Mouse (Mus musculus) hindbrain, embryonic 12.5 days (tissue): ENCODE measurements at regions not wholly inside any gene's neighbourhood (a gene's known extent, or its start where the extent isn't known, plus 50 kb on each side); places are given as distances from the start of the nearest gene placed in this dataset.

ENCODE experiments used
- ATAC-seq: fragments of 200-750 bp; cut with Nextera tagmentation; 2 replicates; pipeline ENCODE4 v1.8.0; 2017; ENCODE audit warnings: moderate TSS enrichment; ENCODE audit not compliant: low FRiP score
- H3K27ac ChIP-seq: fragments of 300-500 bp; sonication (generic); 2 replicates; pipeline ENCODE4 v1.5.1; 2016; ENCODE audit warnings: mild to moderate bottlenecking
- H3K27me3 ChIP-seq: fragments of 300-500 bp; sonication (generic); 2 replicates; pipeline ENCODE4 v1.6.1; 2016; ENCODE audit warnings: mild to moderate bottlenecking
- H3K36me3 ChIP-seq: fragments of 300-500 bp; sonication (generic); 2 replicates; pipeline ENCODE4 v1.6.1; 2016; ENCODE audit warnings: mild to moderate bottlenecking
- H3K4me1 ChIP-seq: fragments of 300-500 bp; sonication (generic); 2 replicates; pipeline ENCODE4 v1.6.1; 2016
- H3K4me2 ChIP-seq: fragments of 300-500 bp; sonication (generic); replicated peaks from 2 replicates; pipeline ENCODE4 v1.6.1; 2016; ENCODE audit warnings: mild to moderate bottlenecking
- H3K4me3 ChIP-seq: fragments of 300-500 bp; sonication (generic); 2 replicates; pipeline ENCODE4 v1.5.1; 2016; ENCODE audit warnings: mild to moderate bottlenecking
- H3K9ac ChIP-seq: fragments of 300-500 bp; sonication (generic); 2 replicates; pipeline ENCODE4 v1.6.1; 2016; ENCODE audit warnings: mild to moderate bottlenecking, moderate library complexity
- H3K9me3 ChIP-seq: fragments of 300-500 bp; sonication (generic); replicated peaks from 2 replicates; pipeline ENCODE4 v1.6.1; 2016; ENCODE audit warnings: mild to moderate bottlenecking
- WGBS: fragments of 180-500 bp; shearing (Covaris S2); methylation state at CpG from one replicate; pipeline ENCODE4 v1.1.7; 2016; 5-methylcytosine and 5-hydroxymethylcytosine counted together

- Histone ChIP-seq H3K4me3 (no peak overlapping the region), H3K27ac (no peak overlapping the region), H3K27me3 (no peaks in the 10 kb centered on the region), H3K4me2 (no peak overlapping the region), H3K9ac (no peak overlapping the region), H3K9me3 (no peaks in the 10 kb centered on the region), H3K4me1 (no peaks in the 10 kb centered on the region), H3K36me3 (no peaks in the 10 kb centered on the region)
- no peak for ATAC-seq
- 81% methylated on average over 5 of the region's 5 CpGs for WGBS
These were observed 390.0 kb downstream of the Plk2 start for GRCm38 (mm10) chr13:110784822-110785221.

GRCm38 (mm10) chr13:110798313-110798712 is 403.5 kb downstream of the Plk2 start:
- Histone ChIP-seq H3K4me3 (no peak overlapping the region), H3K9ac (no peak overlapping the region), H3K27ac (no peak overlapping the region), H3K36me3 (no peaks in the 10 kb centered on the region), H3K4me2 (no peak overlapping the region), H3K4me1 (no peaks in the 10 kb centered on the region), H3K27me3 (no peaks in the 10 kb centered on the region), H3K9me3 (no peaks in the 10 kb centered on the region)
- ATAC-seq = no peak
- WGBS = 74% methylated on average over 7 of the region's 7 CpGs

GRCm38 (mm10) chr13:110802841-110803240 is 408.0 kb downstream of the Plk2 start:
- no peak overlapping the region for H3K4me2 ChIP-seq

GRCm38 (mm10) chr13:110812401-110812800 is 417.6 kb downstream of the Plk2 start:
- H3K4me3 ChIP-seq = no peak overlapping the region
- no peak overlapping the region for H3K9ac ChIP-seq
- WGBS = 68% methylated on average over 6 of the region's 6 CpGs
- ATAC-seq = no peak
- no peak overlapping the region for H3K4me2 ChIP-seq
- no peaks in the 10 kb centered on the region for H3K36me3 ChIP-seq
- no peaks in the 10 kb centered on the region for H3K4me1 ChIP-seq
- H3K27ac ChIP-seq = no peak overlapping the region
- H3K27me3 ChIP-seq = no peaks in the 10 kb centered on the region
- no peaks in the 10 kb centered on the region for H3K9me3 ChIP-seq

More at GRCm38 (mm10) chr13:110802841-110803240, 408.0 kb downstream of the Plk2 start:
- Histone ChIP-seq H3K4me1 (no peaks in the 10 kb centered on the region), H3K9ac (no peak overlapping the region), H3K9me3 (no peaks in the 10 kb centered on the region), H3K4me3 (no peak overlapping the region), H3K36me3 (no peaks in the 10 kb centered on the region), H3K27ac (no peak overlapping the region), H3K27me3 (no peaks in the 10 kb centered on the region)
- no peak for ATAC-seq
- WGBS = 87% methylated on average over 6 of the region's 6 CpGs

GRCm38 (mm10) chr13:110814066-110814465 is 419.2 kb downstream of the Plk2 start:
- H3K27me3 ChIP-seq = no peaks in the 10 kb centered on the region
- no peak overlapping the region for H3K27ac ChIP-seq
- H3K4me2 ChIP-seq = no peak overlapping the region
- H3K9me3 ChIP-seq = no peaks in the 10 kb centered on the region
- H3K4me3 ChIP-seq = no peak overlapping the region
- H3K9ac ChIP-seq = no peak overlapping the region
- 70% methylated on average over 1 of the region's 1 CpGs for WGBS
- no peak for ATAC-seq
- no peaks in the 10 kb centered on the region for H3K36me3 ChIP-seq
- H3K4me1 ChIP-seq = no peaks in the 10 kb centered on the region

- H3K9ac ChIP-seq = no peak overlapping the region
- no peaks in the 10 kb centered on the region for H3K36me3 ChIP-seq
- H3K27ac ChIP-seq = no peak overlapping the region
- ATAC-seq = no peak
- 19% methylated on average over 2 of the region's 2 CpGs for WGBS
- H3K4me1 ChIP-seq = peaks cover 5% of the 10 kb centered on the region; the same call in 1 of the 2 replicates
- H3K27me3 ChIP-seq = no peaks in the 10 kb centered on the region
- no peaks in the 10 kb centered on the region for H3K9me3 ChIP-seq
- H3K4me3 ChIP-seq = no peak overlapping the region
- no peak overlapping the region for H3K4me2 ChIP-seq
These were observed 424.5 kb downstream of the Plk2 start for GRCm38 (mm10) chr13:110819301-110819862.

GRCm38 (mm10) chr13:110824878-110825277 is 429.9 kb upstream of the Actbl2 start:
- Histone ChIP-seq H3K4me2 (no peak overlapping the region), H3K36me3 (no peaks in the 10 kb centered on the region), H3K27ac (no peak overlapping the region), H3K9ac (no peak overlapping the region), H3K4me1 (no peaks in the 10 kb centered on the region), H3K4me3 (no peak overlapping the region), H3K9me3 (no peaks in the 10 kb centered on the region), H3K27me3 (no peaks in the 10 kb centered on the region)
- 92% methylated on average over 9 of the region's 9 CpGs for WGBS
- ATAC-seq = no peak

- WGBS = 81% methylated on average over 5 of the region's 5 CpGs
- H3K4me1 ChIP-seq = no peaks in the 10 kb centered on the region; the same call in 1 of the 2 replicates
- no peak for ATAC-seq
- no peaks in the 10 kb centered on the region for H3K9me3 ChIP-seq
- H3K4me2 ChIP-seq = no peak overlapping the region
- no peaks in the 10 kb centered on the region for H3K27me3 ChIP-seq
- H3K4me3 ChIP-seq = no peak overlapping the region
- no peaks in the 10 kb centered on the region for H3K36me3 ChIP-seq
- no peak overlapping the region for H3K27ac ChIP-seq
- no peak overlapping the region for H3K9ac ChIP-seq
These were observed 422.4 kb upstream of the Actbl2 start for GRCm38 (mm10) chr13:110832442-110832841.

- Histone ChIP-seq H3K4me2 (no peak overlapping the region), H3K9me3 (no peaks in the 10 kb centered on the region), H3K27ac (no peak overlapping the region), H3K36me3 (no peaks in the 10 kb centered on the region), H3K27me3 (no peaks in the 10 kb centered on the region), H3K4me1 (no peaks in the 10 kb centered on the region; the same call in 1 of the 2 replicates), H3K4me3 (no peak overlapping the region), H3K9ac (no peak overlapping the region)
- no peak for ATAC-seq
- WGBS = 42% methylated on average over 7 of the region's 7 CpGs
These were observed 417.9 kb upstream of the Actbl2 start for GRCm38 (mm10) chr13:110836936-110837335.

- H3K4me2 ChIP-seq = no peak overlapping the region
- H3K4me1 ChIP-seq = no peaks in the 10 kb centered on the region; the same call in 1 of the 2 replicates
- no peak overlapping the region for H3K9ac ChIP-seq
- 92% methylated on average over 7 of the region's 7 CpGs for WGBS
- H3K9me3 ChIP-seq = no peaks in the 10 kb centered on the region
- H3K36me3 ChIP-seq = no peaks in the 10 kb centered on the region
- no peak for ATAC-seq
- no peak overlapping the region for H3K27ac ChIP-seq
- no peaks in the 10 kb centered on the region for H3K27me3 ChIP-seq
- H3K4me3 ChIP-seq = no peak overlapping the region
These were observed 412.9 kb upstream of the Actbl2 start for GRCm38 (mm10) chr13:110841949-110842348.

- Histone ChIP-seq H3K27ac (no peak overlapping the region), H3K4me2 (no peak overlapping the region), H3K9me3 (no peaks in the 10 kb centered on the region), H3K9ac (no peak overlapping the region), H3K27me3 (no peaks in the 10 kb centered on the region), H3K4me3 (no peak overlapping the region), H3K36me3 (no peaks in the 10 kb centered on the region), H3K4me1 (no peaks in the 10 kb centered on the region)
- ATAC-seq = no peak
- WGBS = 97% methylated on average over 2 of the region's 2 CpGs
These were observed 409.1 kb upstream of the Actbl2 start for GRCm38 (mm10) chr13:110845695-110846094.

- Histone ChIP-seq H3K27ac (no peak overlapping the region), H3K4me2 (no peak overlapping the region), H3K9ac (no peak overlapping the region), H3K4me3 (no peak overlapping the region), H3K36me3 (no peaks in the 10 kb centered on the region), H3K9me3 (no peaks in the 10 kb centered on the region), H3K27me3 (no peaks in the 10 kb centered on the region), H3K4me1 (no peaks in the 10 kb centered on the region)
- no peak for ATAC-seq
- WGBS = 77% methylated on average over 2 of the region's 2 CpGs
These were observed 401.7 kb upstream of the Actbl2 start for GRCm38 (mm10) chr13:110852996-110853727.

GRCm38 (mm10) chr13:110854213-110854612 is 400.6 kb upstream of the Actbl2 start:
- no peak overlapping the region for H3K4me2 ChIP-seq
- no peak overlapping the region for H3K27ac ChIP-seq
- no peaks in the 10 kb centered on the region for H3K4me1 ChIP-seq
- H3K4me3 ChIP-seq = no peak overlapping the region
- no peaks in the 10 kb centered on the region for H3K36me3 ChIP-seq
- no peaks in the 10 kb centered on the region for H3K9me3 ChIP-seq
- no peak overlapping the region for H3K9ac ChIP-seq
- H3K27me3 ChIP-seq = no peaks in the 10 kb centered on the region
- no peak for ATAC-seq
- WGBS = 73% methylated on average over 1 of the region's 1 CpGs
